Mouse (Mus musculus): ENCODE measurements around the gene Sufu. TPM values are rescaled to one million over a fixed set of nuclear protein-coding genes. Genes with fewer than 3 reads are reported as not detected.

Gene Sufu
- polyA plus RNA-seq, 1 experiment from 2014 or later, result 23.0 TPM

DNA sequence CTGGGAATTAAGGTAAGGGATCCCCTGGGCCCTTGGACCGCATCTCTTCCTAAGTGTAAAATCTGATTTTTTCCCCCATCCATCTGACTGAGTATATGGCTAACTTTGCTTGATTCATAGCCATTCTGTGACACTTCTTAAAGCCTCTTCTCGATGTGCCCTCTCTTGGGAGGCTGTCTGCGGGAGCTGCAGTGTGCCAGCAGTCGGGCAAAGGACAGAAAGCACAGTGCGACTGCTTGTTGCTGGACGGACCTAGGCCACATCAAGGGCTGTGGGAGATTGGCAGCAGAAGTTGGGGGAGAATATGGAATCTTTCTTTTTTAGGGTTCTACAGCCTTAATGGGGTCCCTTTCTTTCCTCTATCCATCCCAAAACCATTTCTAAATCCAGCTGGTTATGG lies 2.7 kb downstream of the Sufu start:
- 0 out of 2 replicates have a peak overlapping the region, but pooled peaks have one; percentile 26 for H3K9ac ChIP-seq
- ATAC-seq (ENCODE audit: low FRiP score), result no peak

DNA sequence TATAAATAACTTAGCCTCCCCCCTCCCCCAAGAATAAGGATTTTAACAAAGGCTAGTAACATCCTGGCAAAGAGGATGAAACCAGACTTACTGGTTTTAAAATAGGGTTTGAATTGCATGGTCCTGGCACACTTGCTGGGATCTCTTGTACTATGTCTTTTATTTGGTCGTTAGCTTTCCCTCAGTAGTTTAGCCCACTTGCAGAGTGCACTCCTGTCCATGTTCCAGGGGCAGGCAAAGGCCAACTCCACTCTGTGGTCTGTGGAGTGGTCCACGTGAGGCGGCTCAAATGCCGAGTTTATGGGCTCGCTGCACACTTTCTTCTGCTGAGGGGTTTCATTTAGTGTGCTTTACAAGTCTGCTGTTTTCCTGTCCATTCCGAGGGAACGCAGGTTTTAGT lies 3.2 kb downstream of the Sufu start:
- Histone ChIP-seq H3K9me3 (ENCODE audit: control insufficient read depth, low read length) (no peaks in the 10 kb centered on the region), H3K36me3 (replicated peaks; ENCODE audit: control insufficient read depth, insufficient read depth) (peaks cover 31% of the 10 kb centered on the region), H3K27ac (no peak overlapping the region), H3K4me1 (replicated peaks; ENCODE audit: control insufficient read depth, insufficient read depth, low read length) (peaks cover 26% of the 10 kb centered on the region), H3K27me3 (ENCODE audit: control insufficient read depth, insufficient read depth, low read length) (no peaks in the 10 kb centered on the region), H3K9ac (no peak overlapping the region), H3K4me3 (replicated peaks; ENCODE audit: low read length) (no peak overlapping the region), H3K4me2 (replicated peaks) (no peak overlapping the region)
- no peak for ATAC-seq (ENCODE audit: low FRiP score)
- no peak for DNase-seq (ENCODE audit: low spot score)
- 82% methylated on average over 7 of the region's 7 CpGs for WGBS

More for the DNA sequence above, 2.7 kb downstream of the Sufu start:
- Histone ChIP-seq H3K4me3 (replicated peaks; ENCODE audit: low read length) (no peak overlapping the region), H3K4me2 (replicated peaks) (peak overlapping the region; percentile 65; the same call in 1 of the 2 replicates), H3K36me3 (replicated peaks; ENCODE audit: control insufficient read depth, insufficient read depth) (peaks cover 26% of the 10 kb centered on the region), H3K9me3 (ENCODE audit: control insufficient read depth, low read length) (no peaks in the 10 kb centered on the region), H3K4me1 (replicated peaks; ENCODE audit: control insufficient read depth, insufficient read depth, low read length) (peaks cover 28% of the 10 kb centered on the region), H3K27me3 (ENCODE audit: control insufficient read depth, insufficient read depth, low read length) (no peaks in the 10 kb centered on the region), H3K27ac (no peak overlapping the region)
- 79% methylated on average over 6 of the region's 6 CpGs for WGBS
- no peak for DNase-seq (ENCODE audit: low spot score)

DNA sequence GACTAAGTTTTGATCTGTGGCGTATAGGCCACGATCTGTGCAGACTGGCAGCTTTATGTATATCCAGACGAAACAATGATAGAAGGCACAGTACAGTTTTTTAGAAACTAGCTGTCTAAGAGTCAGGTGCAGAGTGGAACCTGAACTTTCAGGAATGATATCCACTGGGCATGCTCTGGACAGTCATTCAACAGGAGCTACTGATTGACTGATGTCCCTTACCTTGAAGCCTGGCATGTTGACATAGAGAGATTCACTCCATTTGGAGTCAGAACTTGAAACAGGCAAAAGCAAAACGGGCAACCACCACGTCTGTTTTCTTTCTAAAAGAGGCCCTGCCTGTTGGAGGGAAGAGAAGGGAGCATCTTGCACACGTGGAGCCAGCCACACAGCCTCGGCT lies 3.9 kb downstream of the Sufu start:
- WGBS, result 92% methylated on average over 7 of the region's 7 CpGs
- Histone ChIP-seq H3K36me3 (replicated peaks; ENCODE audit: control insufficient read depth, insufficient read depth) (peaks cover 37% of the 10 kb centered on the region), H3K4me3 (replicated peaks; ENCODE audit: low read length) (no peak overlapping the region), H3K27ac (no peak overlapping the region), H3K4me2 (replicated peaks) (no peak overlapping the region), H3K9me3 (ENCODE audit: control insufficient read depth, low read length) (no peaks in the 10 kb centered on the region), H3K27me3 (ENCODE audit: control insufficient read depth, insufficient read depth, low read length) (no peaks in the 10 kb centered on the region), H3K9ac (no peak overlapping the region), H3K4me1 (replicated peaks; ENCODE audit: control insufficient read depth, insufficient read depth, low read length) (peaks cover 26% of the 10 kb centered on the region)
- no peak for DNase-seq (ENCODE audit: low spot score)
- ATAC-seq (ENCODE audit: low FRiP score), result no peak

DNA sequence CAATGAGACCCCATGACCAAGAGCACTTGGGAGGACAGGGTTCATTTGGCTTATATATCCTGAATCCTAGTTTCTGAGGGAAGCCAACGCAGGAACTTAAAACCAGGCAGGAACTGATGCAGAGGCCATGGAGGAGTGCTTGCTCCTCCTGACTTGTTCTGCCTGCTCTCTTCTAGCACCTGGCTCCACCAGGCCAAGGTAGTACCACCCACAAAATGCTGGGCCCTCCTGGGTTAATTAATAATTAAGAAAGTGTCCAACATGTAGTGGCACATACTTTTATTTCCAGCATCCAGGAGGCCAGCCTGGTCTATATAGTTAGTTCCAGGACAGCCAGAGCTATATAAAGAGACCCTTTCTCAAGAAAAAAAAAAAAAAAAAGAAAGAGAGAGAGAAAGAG lies 7.3 kb downstream of the Sufu start:
- H3K4me1 ChIP-seq (replicated peaks; ENCODE audit: control insufficient read depth, insufficient read depth, low read length), result peaks cover 6% of the 10 kb centered on the region
- peaks cover 39% of the 10 kb centered on the region for H3K36me3 ChIP-seq (replicated peaks; ENCODE audit: control insufficient read depth, insufficient read depth)
- no peak for ATAC-seq (ENCODE audit: low FRiP score)
- H3K27ac ChIP-seq, result no peak overlapping the region
- H3K27me3 ChIP-seq (ENCODE audit: control insufficient read depth, insufficient read depth, low read length), result no peaks in the 10 kb centered on the region
- no peak overlapping the region for H3K9ac ChIP-seq
- no peak overlapping the region for H3K4me2 ChIP-seq (replicated peaks)
- no peak for DNase-seq (ENCODE audit: low spot score)
- no peaks in the 10 kb centered on the region for H3K9me3 ChIP-seq (ENCODE audit: control insufficient read depth, low read length)
- WGBS, result 100% methylated on average over 1 of the region's 1 CpGs
- H3K4me3 ChIP-seq (replicated peaks; ENCODE audit: low read length), result no peak overlapping the region

DNA sequence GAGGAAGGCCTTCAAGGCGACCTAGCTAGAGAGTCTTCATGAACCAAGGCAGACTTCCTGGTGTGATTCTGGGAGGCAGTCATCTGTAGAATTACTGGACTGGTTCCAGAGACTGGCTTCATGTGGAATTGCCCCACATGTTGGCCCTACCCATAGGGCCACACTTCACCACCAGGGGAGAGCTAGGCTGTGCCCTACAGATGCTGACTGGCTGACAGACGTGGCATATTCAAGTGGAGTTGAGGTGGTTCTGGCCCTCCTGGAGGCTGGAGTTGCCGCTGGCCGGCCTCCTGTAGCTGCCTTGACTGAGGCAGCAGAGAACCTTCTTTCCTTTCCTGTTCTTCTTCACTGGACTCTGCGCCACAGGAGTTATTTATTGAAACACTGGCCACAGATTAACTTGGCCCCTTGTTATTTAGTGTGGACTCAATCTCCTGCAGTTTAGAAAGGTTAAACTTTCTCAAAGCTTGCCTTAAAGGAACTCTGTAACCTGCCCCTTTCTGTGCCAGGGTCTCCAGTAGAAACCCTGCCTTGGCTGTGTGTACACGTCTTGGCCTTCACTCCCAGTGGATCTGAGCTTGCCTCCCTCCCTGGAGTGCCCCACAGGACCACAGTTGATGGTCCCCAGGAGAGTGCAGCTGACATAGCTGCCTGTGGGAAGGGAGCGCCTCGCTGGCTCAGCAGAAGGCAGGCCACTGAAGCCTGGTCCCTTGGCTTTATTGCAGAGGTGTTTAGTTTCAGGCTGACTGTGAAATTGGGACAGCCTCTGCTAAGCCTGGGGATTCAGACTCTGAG lies 10.1 kb downstream of the Sufu start:
- H3K4me2 ChIP-seq (replicated peaks), result no peak overlapping the region
- H3K36me3 ChIP-seq (replicated peaks; ENCODE audit: control insufficient read depth, insufficient read depth), result peaks cover 42% of the 10 kb centered on the region
- 72% methylated on average over 8 of the region's 8 CpGs for WGBS
- H3K4me3 ChIP-seq (replicated peaks; ENCODE audit: low read length), result no peak overlapping the region
- DNase-seq (ENCODE audit: low spot score) (no peak), ATAC-seq (ENCODE audit: low FRiP score) (no peak)
- no peak overlapping the region for H3K9ac ChIP-seq
- H3K9me3 ChIP-seq (ENCODE audit: control insufficient read depth, low read length), result no peaks in the 10 kb centered on the region
- no peaks in the 10 kb centered on the region for H3K27me3 ChIP-seq (ENCODE audit: control insufficient read depth, insufficient read depth, low read length)
- no peak overlapping the region for H3K27ac ChIP-seq
- H3K4me1 ChIP-seq (replicated peaks; ENCODE audit: control insufficient read depth, insufficient read depth, low read length), result no peaks in the 10 kb centered on the region

DNA sequence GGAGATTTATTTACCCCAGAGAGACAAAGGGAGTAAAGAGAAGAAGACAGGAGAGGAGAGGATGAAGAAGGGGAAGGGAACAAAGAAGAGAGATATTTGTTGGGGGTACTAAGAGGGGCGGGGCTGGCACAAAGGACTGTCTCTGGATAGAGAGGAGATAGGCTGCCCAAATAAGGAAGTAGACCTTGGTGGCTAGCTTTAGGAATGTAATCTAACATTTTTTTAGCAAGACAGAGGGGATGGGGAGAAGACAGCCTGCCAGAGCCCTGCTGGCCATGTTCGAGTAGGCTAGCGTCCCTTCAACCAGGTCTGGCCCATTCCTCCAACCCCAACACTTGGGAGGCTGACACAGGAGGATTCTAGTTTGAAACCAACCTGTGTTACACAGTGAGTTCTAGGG lies 12.8 kb downstream of the Sufu start:
- Histone ChIP-seq H3K27ac (no peak overlapping the region), H3K36me3 (replicated peaks; ENCODE audit: control insufficient read depth, insufficient read depth) (peaks cover 22% of the 10 kb centered on the region; the same call in 1 of the 2 replicates), H3K4me1 (replicated peaks; ENCODE audit: control insufficient read depth, insufficient read depth, low read length) (no peaks in the 10 kb centered on the region), H3K4me2 (replicated peaks) (no peak overlapping the region), H3K4me3 (replicated peaks; ENCODE audit: low read length) (no peak overlapping the region), H3K27me3 (ENCODE audit: control insufficient read depth, insufficient read depth, low read length) (no peaks in the 10 kb centered on the region), H3K9ac (no peak overlapping the region), H3K9me3 (ENCODE audit: control insufficient read depth, low read length) (no peaks in the 10 kb centered on the region)
- ATAC-seq (ENCODE audit: low FRiP score) (no peak), DNase-seq (ENCODE audit: low spot score) (no peak)
- WGBS, result 90% methylated on average over 3 of the region's 3 CpGs

DNA sequence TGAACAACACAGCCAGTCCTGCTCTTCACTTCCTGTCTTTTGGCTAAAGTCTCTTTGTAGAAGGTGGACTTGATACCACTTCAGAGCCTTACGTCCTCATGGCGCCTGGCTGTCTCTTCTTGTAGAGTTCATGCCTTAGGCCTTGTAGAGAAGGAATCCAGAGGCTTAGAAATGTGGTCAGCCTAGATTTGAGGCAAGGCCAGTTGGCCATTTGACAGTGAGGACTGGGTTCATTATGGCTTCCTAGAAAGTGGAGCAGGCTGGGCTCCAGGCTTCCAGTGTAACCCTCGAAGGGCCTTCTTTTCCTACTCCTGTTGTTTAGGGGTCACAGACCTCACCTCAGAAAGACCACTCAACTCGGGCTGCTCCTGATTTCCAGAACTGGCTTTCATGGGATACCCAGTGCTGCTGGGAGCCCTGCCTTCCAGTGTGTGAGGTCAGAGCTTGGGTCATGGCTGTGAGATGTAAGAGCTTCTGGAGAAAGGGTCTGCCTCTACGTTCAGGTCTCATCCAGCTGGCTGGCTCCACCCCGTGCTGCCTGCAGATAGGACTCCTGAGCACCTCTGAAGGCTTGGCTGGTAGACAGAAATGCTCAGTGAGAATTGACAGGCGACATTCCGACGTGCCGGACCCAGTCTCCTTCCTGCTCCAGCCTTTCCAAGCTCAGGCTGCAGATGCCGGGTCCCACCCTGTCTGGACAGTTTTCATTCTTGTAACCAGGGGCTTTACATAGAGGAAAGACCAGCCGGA lies 15.5 kb downstream of the Sufu start:
- peaks cover 11% of the 10 kb centered on the region; the same call in 1 of the 2 replicates for H3K36me3 ChIP-seq (replicated peaks; ENCODE audit: control insufficient read depth, insufficient read depth)
- WGBS, result 88% methylated on average over 12 of the region's 12 CpGs
- no peak overlapping the region for H3K4me2 ChIP-seq (replicated peaks)
- no peaks in the 10 kb centered on the region for H3K27me3 ChIP-seq (ENCODE audit: control insufficient read depth, insufficient read depth, low read length)
- no peak overlapping the region for H3K4me3 ChIP-seq (replicated peaks; ENCODE audit: low read length)
- no peak overlapping the region for H3K9ac ChIP-seq
- no peaks in the 10 kb centered on the region for H3K9me3 ChIP-seq (ENCODE audit: control insufficient read depth, low read length)
- ATAC-seq (ENCODE audit: low FRiP score) (no peak), DNase-seq (ENCODE audit: low spot score) (no peak)
- no peaks in the 10 kb centered on the region for H3K4me1 ChIP-seq (replicated peaks; ENCODE audit: control insufficient read depth, insufficient read depth, low read length)
- H3K27ac ChIP-seq, result no peak overlapping the region

DNA sequence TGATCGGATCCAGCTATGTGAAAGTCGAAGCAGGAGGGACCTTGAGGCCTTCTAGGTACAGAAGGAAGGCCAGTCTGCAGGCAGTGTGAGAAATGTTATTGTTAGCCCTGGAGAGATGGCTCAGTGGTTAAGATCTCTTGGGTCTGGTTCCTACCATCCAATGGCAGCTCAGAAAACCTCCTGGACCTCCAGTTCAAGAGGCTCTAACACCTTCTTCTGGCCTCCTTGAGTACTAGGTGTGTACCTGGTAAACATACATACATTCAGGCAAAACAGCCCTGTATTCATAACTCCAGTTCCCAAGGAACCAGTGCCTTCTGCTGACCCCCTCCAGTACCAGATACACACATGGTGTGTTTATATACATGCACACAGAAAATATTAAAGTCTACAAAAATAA lies 17.3 kb downstream of the Sufu start:
- no peak overlapping the region for H3K27ac ChIP-seq
- no peaks in the 10 kb centered on the region for H3K9me3 ChIP-seq (ENCODE audit: control insufficient read depth, low read length)
- H3K27me3 ChIP-seq (ENCODE audit: control insufficient read depth, insufficient read depth, low read length), result no peaks in the 10 kb centered on the region
- WGBS, result 98% methylated on average over 2 of the region's 2 CpGs
- H3K4me3 ChIP-seq (replicated peaks; ENCODE audit: low read length), result no peak overlapping the region
- ATAC-seq (ENCODE audit: low FRiP score), result no peak
- no peak for DNase-seq (ENCODE audit: low spot score)
- no peak overlapping the region for H3K9ac ChIP-seq
- no peak overlapping the region for H3K4me2 ChIP-seq (replicated peaks)
- no peaks in the 10 kb centered on the region for H3K4me1 ChIP-seq (replicated peaks; ENCODE audit: control insufficient read depth, insufficient read depth, low read length)
- H3K36me3 ChIP-seq (replicated peaks; ENCODE audit: control insufficient read depth, insufficient read depth), result peaks cover 11% of the 10 kb centered on the region; the same call in 1 of the 2 replicates

DNA sequence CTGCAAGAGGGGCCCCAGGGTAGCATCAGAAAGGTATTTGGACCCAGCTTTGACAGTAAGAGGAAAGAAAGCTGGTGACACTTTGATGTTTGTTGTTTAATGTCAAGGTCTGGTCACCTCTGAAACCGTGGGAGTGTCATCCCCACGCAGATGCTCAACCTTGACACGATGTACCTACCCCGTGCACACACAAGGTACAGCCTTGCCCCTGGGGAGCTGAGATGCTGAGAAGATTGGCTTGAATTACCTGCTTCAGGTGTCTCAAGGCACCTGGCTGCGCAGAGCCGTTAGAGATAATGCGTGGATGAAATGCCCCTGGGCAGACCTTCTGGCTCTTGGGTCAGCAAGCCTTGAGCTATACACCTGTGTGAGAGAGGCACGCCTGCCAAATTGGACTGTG lies 17.8 kb downstream of the Sufu start:
- H3K4me1 ChIP-seq (replicated peaks; ENCODE audit: control insufficient read depth, insufficient read depth, low read length), result no peaks in the 10 kb centered on the region
- H3K4me2 ChIP-seq (replicated peaks), result no peak overlapping the region
- 92% methylated on average over 8 of the region's 8 CpGs for WGBS
- H3K27ac ChIP-seq, result no peak overlapping the region
- H3K9ac ChIP-seq, result no peak overlapping the region
- ATAC-seq (ENCODE audit: low FRiP score) (no peak), DNase-seq (ENCODE audit: low spot score) (no peak)
- H3K4me3 ChIP-seq (replicated peaks; ENCODE audit: low read length), result no peak overlapping the region
- H3K36me3 ChIP-seq (replicated peaks; ENCODE audit: control insufficient read depth, insufficient read depth), result peaks cover 11% of the 10 kb centered on the region; the same call in 1 of the 2 replicates
- no peaks in the 10 kb centered on the region for H3K9me3 ChIP-seq (ENCODE audit: control insufficient read depth, low read length)
- H3K27me3 ChIP-seq (ENCODE audit: control insufficient read depth, insufficient read depth, low read length), result no peaks in the 10 kb centered on the region
